Mouse (Mus musculus): ENCODE data around the gene Zap70. TPM values are rescaled to one million over a fixed set of nuclear protein-coding genes. Genes with fewer than 3 reads are reported as not detected.
A peak's percentile ranks its signal among the peaks of the same experiment; 100 is the strongest.

The Zap70 gene
- total RNA-seq (2017), result 7.1 and 12.8 TPM in 2 replicates

DNA sequence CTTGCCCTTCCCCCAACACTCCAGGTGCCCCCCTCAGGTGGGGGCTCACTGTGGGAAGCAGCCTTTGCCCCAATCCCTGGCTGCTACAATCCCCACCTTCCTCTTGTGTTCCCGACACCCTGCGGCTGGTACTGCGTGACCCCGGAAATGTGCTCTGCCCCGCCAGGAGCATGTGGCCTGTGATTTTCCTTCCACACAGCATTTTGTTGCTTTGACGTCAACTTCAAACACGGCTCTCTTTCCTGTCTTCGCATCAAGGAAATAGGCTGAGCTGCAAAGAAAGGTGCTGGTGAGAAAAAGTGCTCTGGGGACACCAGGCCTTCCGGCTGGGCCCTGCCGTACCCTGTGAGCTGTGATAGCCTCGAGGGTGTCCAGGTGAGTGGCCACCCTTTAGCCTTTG, at the start of gene Zap70:
TSS of gene Zap70 (plus strand) at position 231 of the 400 bp plus-strand sequence.
- ATAC-seq (ENCODE audit: extremely low read depth, insufficient number of reproducible peaks, low FRiP score, poor library complexity, severe bottlenecking), result peak; percentile 25; the same call in 1 of the 2 replicates

DNA sequence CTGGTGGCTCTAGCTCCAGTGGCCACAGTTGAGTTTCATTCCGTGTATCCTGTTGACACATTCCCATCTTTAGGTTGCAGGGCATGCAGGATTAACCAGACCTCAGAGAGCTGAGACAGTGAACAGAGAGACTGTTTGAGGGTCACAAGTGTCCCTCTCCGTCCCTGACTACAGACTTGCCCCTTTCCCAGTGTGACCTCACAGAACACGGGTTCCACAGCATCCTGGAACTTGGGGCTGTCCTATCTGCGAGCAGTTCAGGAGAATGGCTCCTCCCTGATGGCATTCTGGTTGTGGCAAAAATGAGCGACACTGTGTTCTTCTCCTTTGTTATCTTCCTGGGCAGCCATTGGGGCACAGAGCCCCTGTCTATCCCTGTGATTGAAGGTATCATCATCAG, 47.3 kb upstream of the Zap70 start, which contains the start of gene Actr1b:
TSS of gene Actr1b (minus strand) at position 112 of the 400 bp plus-strand sequence.
- no peak for ATAC-seq (ENCODE audit: extremely low read depth, insufficient number of reproducible peaks, low FRiP score, poor library complexity, severe bottlenecking)

DNA sequence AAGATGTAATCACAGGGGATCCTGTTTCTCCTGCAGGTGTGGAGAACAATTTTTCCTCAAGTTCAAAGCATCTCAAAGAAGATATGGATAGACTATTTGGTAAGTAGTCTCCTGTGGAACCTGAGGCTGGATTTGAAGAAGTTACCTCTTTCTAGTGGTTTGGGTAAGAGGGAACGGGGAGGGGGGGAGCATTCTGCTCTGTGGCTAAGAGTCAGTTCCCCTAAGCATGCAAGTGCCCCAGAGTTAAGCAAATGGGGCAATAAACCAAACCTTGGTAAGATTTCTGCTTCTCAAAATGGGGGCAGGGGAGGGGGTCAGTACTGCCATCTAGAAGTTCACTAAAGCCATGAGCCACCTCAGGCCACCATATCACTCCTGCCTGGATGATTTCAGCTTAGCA, 42.8 kb upstream of the Zap70 start:
- ATAC-seq (ENCODE audit: extremely low read depth, insufficient number of reproducible peaks, low FRiP score, poor library complexity, severe bottlenecking), result no peak

DNA sequence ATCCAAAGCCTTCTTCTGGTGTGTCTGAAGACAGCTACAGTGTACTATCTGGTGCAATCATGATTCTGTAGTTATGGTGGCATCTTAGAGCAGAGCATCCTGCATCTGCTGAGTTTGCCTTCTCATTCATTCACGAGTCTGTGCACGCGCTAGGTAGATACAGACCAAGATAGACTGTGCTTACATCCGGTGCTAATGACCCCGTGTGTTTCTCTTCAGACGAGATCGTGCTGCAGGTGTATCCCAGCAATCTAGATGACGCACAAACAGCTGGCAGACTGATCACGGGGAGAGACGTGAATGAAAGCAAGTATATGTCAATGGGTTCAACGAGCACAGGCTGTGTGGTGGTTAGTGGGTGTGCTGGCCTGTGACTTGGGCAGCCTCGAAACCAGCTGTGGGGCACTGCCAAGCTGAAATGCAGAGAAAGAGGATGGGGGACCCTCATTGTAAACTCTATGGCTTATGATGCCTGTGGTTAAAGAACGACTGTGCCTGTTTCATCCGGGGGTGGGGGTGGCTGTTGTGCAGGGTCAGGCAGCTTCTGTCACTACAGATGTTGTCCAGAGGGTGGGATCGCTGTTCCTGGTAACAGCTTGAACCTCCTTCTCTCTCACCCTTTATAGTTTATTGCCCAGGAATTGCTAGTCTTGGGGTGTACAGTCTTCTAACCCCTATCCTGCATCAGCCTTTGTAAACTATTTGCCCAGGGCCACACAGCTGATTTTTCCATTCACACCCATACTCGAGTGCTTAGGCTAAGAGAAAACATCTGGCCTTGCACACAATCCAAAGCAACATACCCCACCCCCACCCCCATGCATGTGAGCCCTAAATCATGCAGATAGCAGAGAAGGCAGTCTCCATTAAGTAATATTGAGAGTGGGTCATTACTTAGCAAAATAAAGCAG, 38.2 kb upstream of the Zap70 start:
- ATAC-seq (ENCODE audit: extremely low read depth, insufficient number of reproducible peaks, low FRiP score, poor library complexity, severe bottlenecking), result 0 out of 2 replicates have a peak, but pooled peaks have one; percentile 23

DNA sequence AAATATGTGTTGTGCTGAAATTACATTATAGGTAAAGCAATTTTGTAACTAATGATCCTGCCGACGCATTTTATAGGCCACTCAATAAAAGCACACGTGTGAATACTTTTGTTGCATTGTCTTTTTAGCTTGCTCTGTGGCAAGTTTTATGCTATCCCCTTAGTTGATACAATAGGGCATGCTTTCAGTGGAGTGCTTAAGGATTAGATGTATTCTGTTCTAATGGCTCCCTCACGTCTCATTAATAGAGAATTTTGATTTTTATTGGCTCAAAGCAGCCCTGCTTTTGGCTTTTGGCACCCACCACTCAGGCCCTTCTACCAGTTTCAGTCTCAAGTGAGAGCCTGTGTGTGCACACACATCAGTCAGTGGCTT, 37.6 kb upstream of the Zap70 start:
- ATAC-seq (ENCODE audit: extremely low read depth, insufficient number of reproducible peaks, low FRiP score, poor library complexity, severe bottlenecking), result no peak

DNA sequence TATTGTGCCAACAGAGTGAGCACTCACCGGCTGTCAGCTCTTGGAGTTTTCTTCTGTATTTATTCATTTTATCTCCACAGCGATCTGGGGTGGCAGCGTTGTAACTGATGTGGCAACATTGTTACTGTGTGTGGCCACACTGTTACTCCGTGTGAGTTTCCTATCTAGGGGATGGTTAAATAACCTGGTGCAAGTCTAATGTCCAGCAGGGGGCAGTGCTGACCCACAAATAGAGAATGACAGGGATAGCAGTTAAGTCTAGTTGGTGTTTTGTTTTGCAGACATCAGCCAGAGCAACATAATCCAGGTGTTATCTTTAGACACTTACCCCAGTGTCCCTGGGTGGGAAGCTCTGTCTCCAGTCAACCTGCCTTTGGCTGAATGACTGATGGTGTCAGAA, 24.3 kb upstream of the Zap70 start:
- ATAC-seq (ENCODE audit: extremely low read depth, insufficient number of reproducible peaks, low FRiP score, poor library complexity, severe bottlenecking), result peak; percentile 73

DNA sequence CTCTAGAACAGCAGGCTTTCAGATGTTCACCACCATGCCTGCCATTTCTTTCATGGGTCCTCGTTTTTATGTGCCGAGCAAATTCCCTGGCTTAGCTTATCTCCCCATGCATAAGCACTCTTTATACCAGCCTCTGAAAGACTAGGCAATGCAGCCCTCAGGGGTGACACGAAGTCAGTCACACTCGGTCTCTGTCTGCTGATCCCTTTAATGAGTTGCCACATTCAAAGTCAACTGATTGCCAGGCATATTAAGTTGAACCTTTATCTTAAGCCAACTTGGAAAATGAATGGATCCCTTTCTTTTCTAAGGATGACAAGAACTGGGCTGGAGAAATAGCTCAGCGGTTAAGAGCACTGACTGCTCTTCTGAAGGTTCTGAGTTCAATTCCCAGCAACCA, 22.4 kb upstream of the Zap70 start:
- no peak for ATAC-seq (ENCODE audit: extremely low read depth, insufficient number of reproducible peaks, low FRiP score, poor library complexity, severe bottlenecking)

DNA sequence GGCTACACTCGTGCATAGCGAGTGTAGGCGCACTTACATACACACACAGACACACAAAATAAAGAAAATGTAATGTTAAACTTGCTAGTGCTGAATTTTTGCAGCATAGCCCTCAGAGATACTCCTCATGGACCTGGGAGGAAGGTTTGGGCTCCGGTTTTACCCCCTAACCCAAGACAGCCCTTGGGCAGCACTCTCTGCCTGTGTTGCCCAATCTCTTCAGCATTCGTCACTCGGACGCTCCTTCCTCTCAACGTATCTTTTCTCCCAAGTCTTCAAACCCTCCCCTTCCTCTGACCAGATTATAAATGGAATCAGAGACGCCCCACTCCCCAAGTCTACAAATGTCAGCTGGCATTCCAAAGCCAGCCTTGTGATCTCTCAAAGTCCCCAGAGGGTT, 18.6 kb upstream of the Zap70 start:
- ATAC-seq (ENCODE audit: extremely low read depth, insufficient number of reproducible peaks, low FRiP score, poor library complexity, severe bottlenecking), result no peak

DNA sequence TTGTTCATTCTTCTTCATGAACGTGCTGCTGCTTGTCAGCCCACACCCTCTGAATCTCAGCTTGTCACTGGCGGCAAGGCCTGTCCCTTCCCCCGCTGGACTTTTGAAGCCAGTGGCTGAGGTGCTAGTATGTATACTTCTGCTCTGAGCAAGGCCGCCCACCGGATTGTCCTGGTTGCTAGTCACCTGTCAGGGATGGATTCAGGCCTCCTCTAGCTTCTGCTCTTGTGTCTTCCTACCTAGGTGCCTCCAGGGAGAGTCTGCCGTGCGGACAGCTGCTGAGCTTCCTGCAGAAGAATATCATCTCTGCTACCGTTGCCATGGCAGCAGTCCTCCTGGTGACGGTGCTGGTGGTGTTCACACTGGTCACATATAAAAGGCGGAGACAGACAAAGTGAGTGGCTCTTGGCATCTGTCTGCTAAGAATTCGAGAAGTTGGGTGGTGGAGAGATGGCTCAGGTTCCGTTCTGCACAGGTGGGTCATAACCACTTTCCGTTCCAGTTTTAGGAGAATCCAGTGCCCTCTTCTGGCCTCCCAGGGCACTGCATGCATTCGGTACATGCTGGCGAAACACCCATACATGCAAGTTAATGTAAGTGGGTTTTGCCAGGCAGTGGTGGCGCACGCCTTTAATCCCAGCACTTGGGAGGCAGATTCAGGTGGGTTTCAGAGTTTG, 17.2 kb upstream of the Zap70 start:
- peak; percentile 77 for ATAC-seq (ENCODE audit: extremely low read depth, insufficient number of reproducible peaks, low FRiP score, poor library complexity, severe bottlenecking)

DNA sequence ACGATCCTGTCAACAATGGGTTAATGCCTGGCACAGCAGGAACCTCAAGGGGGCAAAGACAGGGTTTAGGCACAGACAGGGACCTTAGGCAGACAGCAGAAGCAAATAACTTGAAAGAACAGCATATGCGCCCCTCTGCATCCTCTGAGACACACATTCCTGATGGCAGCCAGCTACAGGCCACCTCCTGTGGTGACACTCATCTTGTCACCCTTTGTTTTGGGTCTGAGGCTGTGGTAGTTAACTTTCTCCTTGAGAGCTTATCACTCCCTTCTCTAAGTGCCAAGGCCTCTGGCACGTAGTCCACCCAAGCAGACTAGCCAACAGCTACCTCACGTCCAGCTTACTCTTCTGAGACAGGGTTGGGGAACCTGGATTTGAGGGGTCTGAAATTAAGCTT, 15.9 kb upstream of the Zap70 start:
- ATAC-seq (ENCODE audit: extremely low read depth, insufficient number of reproducible peaks, low FRiP score, poor library complexity, severe bottlenecking), result no peak

DNA sequence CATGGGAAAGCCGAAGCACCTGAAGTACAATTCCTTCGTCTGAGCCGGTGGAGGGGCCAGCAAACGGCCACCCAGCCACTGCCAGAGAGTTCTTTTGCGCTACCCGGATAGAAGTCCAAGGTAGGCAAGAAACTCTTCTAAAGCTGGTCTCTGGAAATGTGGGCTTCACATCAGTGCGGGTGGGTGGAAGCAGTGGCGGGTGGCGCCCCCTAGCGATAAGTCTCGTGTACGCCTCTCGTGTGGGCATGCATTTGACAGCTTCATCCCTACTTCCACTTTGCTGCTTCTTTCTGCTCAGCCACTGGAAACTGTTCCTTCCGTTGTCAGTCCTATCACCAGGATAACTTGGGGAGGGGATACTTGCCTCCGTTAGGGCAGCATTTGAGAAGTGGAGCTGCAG, 15.1 kb upstream of the Zap70 start:
- ATAC-seq (ENCODE audit: extremely low read depth, insufficient number of reproducible peaks, low FRiP score, poor library complexity, severe bottlenecking), result no peak

DNA sequence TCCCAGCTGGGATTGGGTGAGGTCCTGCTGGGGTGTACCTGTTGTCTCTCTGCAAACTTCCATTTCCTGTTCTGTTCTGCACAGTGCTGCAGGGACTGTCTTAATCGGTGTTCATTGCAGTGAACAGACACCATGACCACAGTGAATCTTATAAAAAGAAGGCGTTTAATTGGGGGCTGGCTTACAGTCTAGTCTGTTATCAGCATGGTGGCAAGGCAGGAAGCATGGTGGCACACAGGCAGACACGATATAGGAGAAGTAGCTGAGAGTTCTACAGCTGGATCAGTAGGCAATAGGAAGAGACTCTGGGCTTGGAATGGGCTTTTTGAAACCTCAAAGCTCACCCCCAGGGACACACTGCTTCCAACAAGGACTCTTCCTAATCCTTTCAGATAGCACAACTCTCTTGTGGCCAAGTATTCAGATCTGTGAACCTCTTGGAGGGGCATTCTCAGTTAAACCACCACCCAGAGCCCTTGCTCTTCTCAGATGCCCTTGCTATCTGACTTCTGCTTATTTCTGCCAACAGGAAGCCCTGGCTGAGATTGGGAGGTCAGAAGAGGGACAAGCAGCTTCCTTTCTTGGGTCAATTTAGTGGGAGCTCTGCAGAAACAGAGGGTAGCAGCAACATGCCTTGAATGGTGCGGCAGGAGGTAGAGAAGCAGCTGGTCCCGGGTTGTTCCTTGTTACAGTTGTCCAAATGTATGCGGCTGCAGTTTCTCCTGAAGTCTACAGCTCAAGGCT, 7.5 kb upstream of the Zap70 start:
- no peak for ATAC-seq (ENCODE audit: extremely low read depth, insufficient number of reproducible peaks, low FRiP score, poor library complexity, severe bottlenecking)

DNA sequence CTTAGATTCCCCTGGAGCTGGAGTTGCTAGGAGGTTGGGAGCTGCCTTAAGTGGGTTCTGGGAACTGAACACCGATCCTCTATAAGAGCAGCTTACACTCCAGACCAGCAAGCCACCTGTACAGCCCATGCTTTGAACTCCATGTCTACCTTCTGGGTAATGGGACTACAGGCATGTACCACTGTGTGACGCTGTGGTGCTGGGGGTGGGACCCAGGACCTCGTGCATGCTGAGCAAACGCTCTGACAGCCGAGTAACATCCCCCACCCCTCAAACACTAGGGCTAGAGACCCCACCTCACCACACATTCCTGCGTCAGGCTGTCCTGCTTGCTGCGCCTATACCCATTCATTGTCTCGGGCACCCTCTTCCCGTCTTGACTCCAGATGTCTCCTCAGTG, 3.0 kb upstream of the Zap70 start:
- no peak for ATAC-seq (ENCODE audit: extremely low read depth, insufficient number of reproducible peaks, low FRiP score, poor library complexity, severe bottlenecking)

DNA sequence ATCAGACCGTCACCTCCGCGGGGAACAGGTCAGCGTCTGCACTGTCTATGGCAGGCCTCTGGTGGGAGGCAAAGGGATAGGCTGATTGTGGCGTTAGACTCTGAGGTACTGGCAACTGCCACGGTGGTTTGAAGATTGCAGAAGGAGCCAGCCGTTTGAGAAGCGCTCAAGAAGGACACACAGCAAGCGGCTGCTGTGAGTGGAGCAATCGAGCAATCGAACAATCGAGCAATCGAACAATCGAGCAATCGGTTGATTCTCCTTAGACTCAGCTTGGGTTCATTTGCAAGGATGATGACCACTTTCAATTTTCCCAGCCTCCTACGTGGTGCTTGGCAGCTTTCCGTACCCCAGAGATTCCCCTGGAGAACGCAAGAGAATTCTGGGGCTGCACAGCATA, 2.5 kb upstream of the Zap70 start:
- no peak for ATAC-seq (ENCODE audit: extremely low read depth, insufficient number of reproducible peaks, low FRiP score, poor library complexity, severe bottlenecking)

DNA sequence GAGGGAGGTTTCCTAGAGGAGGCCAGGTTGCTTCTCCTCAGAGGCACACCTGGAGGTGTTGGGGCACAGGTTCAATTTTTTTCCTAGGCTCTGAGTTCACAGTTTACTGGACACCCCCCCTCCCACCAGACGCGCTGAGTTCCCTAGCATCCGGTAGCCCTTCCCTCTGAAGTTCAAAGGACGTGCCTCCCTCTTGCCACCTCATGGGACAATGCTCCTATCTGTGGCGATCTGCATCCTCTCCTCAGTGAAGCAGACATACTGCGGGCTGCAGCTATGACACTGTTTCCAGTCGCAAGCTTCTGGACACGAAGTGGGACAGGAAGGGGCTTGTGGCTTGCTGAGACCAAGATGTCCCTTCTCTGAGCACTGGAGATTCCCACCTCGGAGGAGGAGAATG, 1.2 kb upstream of the Zap70 start:
- no peak for ATAC-seq (ENCODE audit: extremely low read depth, insufficient number of reproducible peaks, low FRiP score, poor library complexity, severe bottlenecking)

DNA sequence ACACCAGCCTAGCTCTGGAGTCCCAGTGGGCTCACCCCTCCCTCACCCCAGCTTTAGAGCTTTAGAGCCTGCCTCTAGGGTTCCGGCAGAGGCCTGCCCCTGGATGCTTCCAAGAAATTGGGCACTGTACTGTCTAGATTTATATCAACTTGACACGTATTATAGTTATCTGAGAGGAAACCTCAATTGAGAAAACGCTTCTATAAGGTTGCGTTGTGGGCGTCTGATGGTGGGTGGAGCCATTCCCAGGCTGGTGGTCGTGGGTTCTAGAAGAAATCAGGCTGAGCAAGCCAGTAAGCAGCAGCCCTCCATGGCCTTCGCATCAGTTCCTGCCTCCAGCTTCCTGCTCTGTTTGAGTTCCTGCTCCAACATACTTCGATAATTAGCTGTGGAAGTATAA, 537 bp upstream of the Zap70 start:
- no peak for ATAC-seq (ENCODE audit: extremely low read depth, insufficient number of reproducible peaks, low FRiP score, poor library complexity, severe bottlenecking)

DNA sequence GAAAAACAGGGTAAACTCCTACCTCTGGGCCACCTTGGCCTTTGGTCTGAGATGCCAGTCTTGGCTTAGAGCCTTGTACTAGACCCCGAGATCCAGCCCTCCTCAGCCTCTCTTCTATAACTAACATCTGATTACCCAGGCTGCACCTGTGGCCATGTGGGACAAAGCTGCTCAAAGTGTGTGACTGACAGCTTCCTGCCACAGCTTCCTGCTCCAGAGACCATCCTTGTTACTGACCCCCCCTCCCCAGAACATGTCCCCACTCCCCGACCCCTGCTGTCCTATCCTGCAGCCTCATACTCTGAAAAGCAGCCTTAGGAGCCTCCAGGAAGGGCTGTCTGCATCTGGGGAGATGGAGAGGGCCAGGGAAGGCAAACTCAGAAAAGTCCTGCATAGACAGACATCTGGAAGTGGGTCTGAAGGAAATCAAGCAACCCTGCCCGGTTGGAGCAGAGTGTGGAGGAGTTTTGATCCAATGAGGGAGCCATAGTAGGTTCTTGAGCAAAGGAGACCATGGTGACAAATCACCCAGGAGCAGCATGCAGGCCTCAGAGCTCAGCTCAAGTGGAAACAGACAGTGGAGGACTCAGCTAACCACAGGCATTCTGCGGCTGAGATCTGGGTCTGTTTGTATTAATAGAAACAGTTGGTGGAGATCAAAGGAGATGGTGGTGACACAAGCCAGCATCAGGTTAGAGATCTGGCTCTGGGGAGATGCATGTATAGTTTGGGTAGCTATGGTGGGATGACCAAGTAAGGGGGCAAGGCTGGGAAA, 5.0 kb downstream of the Zap70 start:
- no peak for ATAC-seq (ENCODE audit: extremely low read depth, insufficient number of reproducible peaks, low FRiP score, poor library complexity, severe bottlenecking)

DNA sequence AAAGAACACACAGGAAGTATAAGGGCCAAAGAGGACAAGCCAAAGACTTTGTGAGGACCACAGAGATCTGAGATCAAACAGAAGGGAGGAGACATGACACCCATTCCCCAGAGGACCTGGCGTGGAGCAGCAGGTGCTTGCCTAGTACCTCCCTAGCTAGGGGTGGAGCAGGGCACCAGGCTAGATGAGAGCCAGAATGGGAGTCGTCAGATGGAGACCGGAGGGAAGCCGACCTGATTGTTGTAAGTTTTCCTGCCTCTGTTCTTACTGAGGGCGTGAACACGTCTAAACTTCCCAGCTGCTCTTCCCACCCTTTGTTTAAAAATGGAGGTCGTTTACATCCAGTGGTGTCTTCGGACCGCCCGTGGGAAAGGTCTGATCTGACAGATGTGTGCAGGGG, 5.7 kb downstream of the Zap70 start:
- ATAC-seq (ENCODE audit: extremely low read depth, insufficient number of reproducible peaks, low FRiP score, poor library complexity, severe bottlenecking), result no peak

DNA sequence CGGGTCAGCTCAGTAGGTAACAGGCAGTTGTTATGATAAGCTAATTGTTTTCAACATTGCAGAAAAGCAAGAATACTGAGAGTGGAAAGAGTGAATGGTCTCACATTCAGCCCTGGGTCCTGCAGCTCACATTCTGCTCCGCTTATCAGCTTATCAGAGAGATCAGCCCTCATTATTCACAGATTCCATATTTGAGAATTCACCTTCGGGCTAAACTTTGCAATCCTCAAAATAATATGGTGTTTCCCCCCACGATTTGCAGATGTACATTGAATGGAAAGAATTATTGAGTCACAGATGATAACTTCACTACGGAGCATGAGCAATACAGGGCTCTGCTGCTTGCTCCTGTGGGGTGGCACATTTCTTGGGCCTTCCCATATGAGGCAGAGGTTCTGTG, 7.2 kb downstream of the Zap70 start:
- ATAC-seq (ENCODE audit: extremely low read depth, insufficient number of reproducible peaks, low FRiP score, poor library complexity, severe bottlenecking), result no peak

All from neutrophil, adult 5-6 weeks (primary cell).